Mouse (Mus musculus) CH12.LX (cell line): ENCODE measurements around the gene Npcd. TPM values are rescaled to one million over a fixed set of nuclear protein-coding genes. Genes with fewer than 3 reads are reported as not detected.

Experiments
- DNase-seq: peaks from one replicate; pipeline ENCODE4 v3.0.0-alpha.2; 2013; ENCODE audit errors: extremely low read depth
- H3K27ac ChIP-seq: 2 replicates; pipeline ENCODE4 v1.5.1; 2012; ENCODE audit warnings: low read depth, mild to moderate bottlenecking, control low read depth, moderate library complexity; ENCODE audit not compliant: insufficient read depth
- H3K27me3 ChIP-seq: replicated peaks from 2 replicates; pipeline ENCODE3; 2012; ENCODE audit warnings: inconsistent platforms
- H3K36me3 ChIP-seq, 2 experiments: replicated peaks in 1 of 2; 2 replicates each; pipeline versions ENCODE3 to v1.6.1; 2012; ENCODE audit warnings: inconsistent platforms in 1 of 2, low read length in 1 of 2, mild to moderate bottlenecking in 1 of 2, mixed read lengths in 1 of 2, moderate library complexity in 1 of 2; ENCODE audit not compliant: control insufficient read depth in 1 of 2, insufficient read depth in 1 of 2
- H3K4me1 ChIP-seq, 2 experiments: 2 replicates each; pipeline ENCODE4 v1.6.1; 2012; ENCODE audit warnings: inconsistent platforms in 1 of 2, moderate library complexity in 1 of 2; ENCODE audit not compliant: insufficient read depth in 2 of 2, control insufficient read depth in 1 of 2
- H3K4me2 ChIP-seq: 2 replicates; pipeline ENCODE4 v1.6.1; 2012; ENCODE audit warnings: low read depth, mild to moderate bottlenecking, control low read depth; ENCODE audit not compliant: poor library complexity, insufficient read depth, severe bottlenecking
- H3K4me3 ChIP-seq, 3 experiments: fragments of 150-350 bp in 1 of 3; sonication (generic) in 1 of 3; replicated peaks in 1 of 3; 2 replicates each; pipeline versions ENCODE3 to v1.5.1; 2011 to 2012; ENCODE audit warnings: low read depth in 2 of 3, low read length in 2 of 3, mild to moderate bottlenecking in 2 of 3, moderate library complexity in 2 of 3, control low read depth in 1 of 3, improper control_type of control experiment in 1 of 3, inconsistent platforms in 1 of 3, mixed read lengths in 1 of 3; ENCODE audit not compliant: poor library complexity in 1 of 3
- H3K79me2 ChIP-seq: replicated peaks from 2 replicates; pipeline ENCODE4 v1.6.1; 2012; ENCODE audit warnings: mild to moderate bottlenecking, moderate library complexity; ENCODE audit not compliant: control insufficient read depth, poor library complexity, insufficient read depth, severe bottlenecking; ENCODE audit errors: extremely low read depth
- H3K9ac ChIP-seq: 2 replicates; pipeline ENCODE4 v1.6.1; 2012; ENCODE audit warnings: low read depth, mild to moderate bottlenecking, control low read depth, moderate library complexity; ENCODE audit not compliant: insufficient read depth
- H3K9me3 ChIP-seq: replicated peaks from 2 replicates; pipeline ENCODE3; 2012; ENCODE audit warnings: low read length, inconsistent platforms, mixed read lengths
- E2F4 ChIP-seq: IDR thresholded peaks from 2 replicates; pipeline ENCODE4 v1.6.1; 2011; ENCODE audit warnings: low read depth, low read length, improper control_type of control experiment; ENCODE audit not compliant: insufficient replicate concordance
- EP300 ChIP-seq: IDR thresholded peaks from 2 replicates; pipeline ENCODE4 v1.6.1; 2011; ENCODE audit warnings: low read length, improper control_type of control experiment
- ETS1 ChIP-seq: conservative IDR thresholded peaks from 2 replicates; pipeline ENCODE4 v1.6.1; 2012; ENCODE audit warnings: low read depth, mild to moderate bottlenecking, inconsistent platforms, low read length, improper control_type of control experiment, moderate library complexity
- GABPA ChIP-seq: IDR thresholded peaks from 2 replicates; pipeline ENCODE4 v1.6.1; 2012; ENCODE audit warnings: low read depth, low read length, improper control_type of control experiment, inconsistent platforms; ENCODE audit not compliant: insufficient replicate concordance
- IRF4 ChIP-seq: IDR thresholded peaks from 2 replicates; pipeline ENCODE4 v1.6.1; 2014; ENCODE audit warnings: low read depth, mild to moderate bottlenecking, inconsistent platforms, low read length, improper control_type of control experiment
- JUND ChIP-seq: conservative IDR thresholded peaks from 2 replicates; pipeline ENCODE4 v1.6.1; 2011; ENCODE audit warnings: low read depth, low read length, improper control_type of control experiment
- MAFK ChIP-seq: IDR thresholded peaks from 2 replicates; pipeline ENCODE4 v1.6.1; 2011; ENCODE audit warnings: low read length, improper control_type of control experiment; ENCODE audit not compliant: insufficient replicate concordance
- MAX ChIP-seq: IDR thresholded peaks from 2 replicates; pipeline ENCODE4 v1.6.1; 2011; ENCODE audit warnings: low read length, improper control_type of control experiment
- MEF2A ChIP-seq: IDR thresholded peaks from 2 replicates; pipeline ENCODE4 v1.6.1; 2014; ENCODE audit warnings: low read depth, mild to moderate bottlenecking, inconsistent platforms, low read length, improper control_type of control experiment, borderline replicate concordance
- POLR2A ChIP-seq: IDR thresholded peaks from 2 replicates; pipeline ENCODE4 v1.6.1; 2011; ENCODE audit warnings: low read depth, mild to moderate bottlenecking, improper control_type of control experiment, low read length
- POLR2AphosphoS2 ChIP-seq: IDR thresholded peaks from 2 replicates; pipeline ENCODE4 v1.6.1; 2011; ENCODE audit warnings: low read depth, low read length, improper control_type of control experiment
- TBP ChIP-seq: conservative IDR thresholded peaks from 2 replicates; pipeline ENCODE4 v1.6.1; 2011; ENCODE audit warnings: low read depth, low read length, improper control_type of control experiment
- TCF12 ChIP-seq: IDR thresholded peaks from 2 replicates; pipeline ENCODE4 v1.6.1; 2014; ENCODE audit warnings: low read depth, mild to moderate bottlenecking, inconsistent platforms, low read length, improper control_type of control experiment
- UBTF ChIP-seq: IDR thresholded peaks from 2 replicates; pipeline ENCODE4 v1.6.1; 2012; ENCODE audit warnings: low read depth, mild to moderate bottlenecking, inconsistent platforms, low read length, improper control_type of control experiment, moderate library complexity
- USF1 ChIP-seq: IDR thresholded peaks from 2 replicates; pipeline ENCODE4 v1.6.1; 2014; ENCODE audit warnings: low read depth, mild to moderate bottlenecking, inconsistent platforms, low read length, improper control_type of control experiment
- USF2 ChIP-seq: conservative IDR thresholded peaks from 2 replicates; pipeline ENCODE4 v1.6.1; 2011; ENCODE audit warnings: low read depth, low read length, improper control_type of control experiment
- ZC3H11A ChIP-seq: IDR thresholded peaks from 2 replicates; pipeline ENCODE4 v1.6.1; 2012; ENCODE audit warnings: low read depth, mild to moderate bottlenecking, inconsistent platforms, low read length, improper control_type of control experiment
- ZMIZ1 ChIP-seq: IDR thresholded peaks from 2 replicates; pipeline ENCODE4 v1.6.1; 2012; ENCODE audit warnings: low read depth, mild to moderate bottlenecking, inconsistent platforms, low read length, improper control_type of control experiment
- dilution Hi-C: fragments of 300-500 bp; cut with MboI; formaldehyde crosslinking; loops from 2 replicates; pipeline ENCODE4 v1.14.3; 2020; ENCODE audit warnings: low sequenced_read_pairs; ENCODE audit not compliant: extremely low pct_unique_long_range_greater_than_20kb, extremely low pct_ligation_motif_present
- in situ Hi-C: fragments of 300-500 bp; cut with MboI; formaldehyde crosslinking; loops from 3 replicates; pipeline ENCODE4 v1.14.3; 2019; ENCODE audit warnings: low sequenced_read_pairs, low pct_ligation_motif_present, low pct_unique_long_range_greater_than_20kb, mixed read lengths
- polyA plus RNA-seq: library from polyadenylated mRNA; unstranded; fragments of >175 nt; gene quantifications from 2 replicates; pipeline ENCODE4 v1.2.1, GENCODE M21; 2012; ENCODE audit warnings: low read depth; ENCODE audit not compliant: insufficient read length
- total RNA-seq, 2 experiments: library from RNA; depleted of rRNA; stranded (reverse); fragments of 300-350 nt in 1 of 2; fragments of >200 nt in 1 of 2; gene quantifications; 2 replicates each; pipeline ENCODE4 v1.2.3; 2012 to 2014

Npcd gene
- total and polyA plus RNA-seq, 3 experiments, result 0.59 TPM; not detected in 2

DNA sequence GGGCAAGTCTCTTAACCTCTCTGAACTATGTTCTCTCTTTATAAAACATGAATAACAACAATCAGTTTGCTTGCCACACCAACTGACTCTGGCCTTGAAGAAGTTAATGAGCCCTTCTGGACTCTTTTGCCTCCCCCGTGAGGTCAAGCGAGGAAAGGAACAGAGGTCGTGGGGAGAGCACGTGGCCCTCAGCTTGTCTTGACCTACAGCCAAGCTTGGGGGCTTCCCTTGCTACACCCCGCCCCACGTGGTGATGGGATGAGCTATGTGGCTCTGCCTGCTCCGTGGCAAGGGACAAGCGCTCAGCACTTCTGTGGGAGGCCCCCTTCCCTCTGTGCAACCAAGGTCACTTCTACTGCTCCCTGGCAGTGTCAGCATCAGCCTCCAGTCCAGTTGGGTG lies 89.3 kb downstream of the Npcd start:
- in situ Hi-C loops, result loop anchor here (10.0 kb wide), 1 partner anchor 350 kb away; the partner anchor contains the start of genes Rpl3 and Syngr1
- H3K79me2 ChIP-seq, result no peaks in the 10 kb centered on the region
- dilution Hi-C loops, result no loop called here
- no peaks in the 10 kb centered on the region for H3K27me3 ChIP-seq
- H3K9me3 ChIP-seq, result no peaks in the 10 kb centered on the region
- no peak overlapping the region for H3K4me2 ChIP-seq
- peaks cover 17 to 56% of the 10 kb centered on the region in 2 experiments for H3K4me1 ChIP-seq
- H3K36me3 ChIP-seq, result peaks cover 3 to 43% of the 10 kb centered on the region in 2 experiments
- no peak overlapping the region for H3K4me3 ChIP-seq
- TF ChIP-seq IRF4 (no peak), ZMIZ1 (no peak), JUND (no peak), TBP (no peak), POLR2A (no peak), ETS1 (no peak), GABPA (no peak), UBTF (no peak), ZC3H11A (no peak), EP300 (no peak), MAFK (no peak), TCF12 (no peak), E2F4 (no peak), MAX (no peak), MEF2A (no peak), POLR2AphosphoS2 (no peak)
- no peak overlapping the region for H3K9ac ChIP-seq
- DNase-seq, result no peak
- H3K27ac ChIP-seq, result no peak overlapping the region

DNA sequence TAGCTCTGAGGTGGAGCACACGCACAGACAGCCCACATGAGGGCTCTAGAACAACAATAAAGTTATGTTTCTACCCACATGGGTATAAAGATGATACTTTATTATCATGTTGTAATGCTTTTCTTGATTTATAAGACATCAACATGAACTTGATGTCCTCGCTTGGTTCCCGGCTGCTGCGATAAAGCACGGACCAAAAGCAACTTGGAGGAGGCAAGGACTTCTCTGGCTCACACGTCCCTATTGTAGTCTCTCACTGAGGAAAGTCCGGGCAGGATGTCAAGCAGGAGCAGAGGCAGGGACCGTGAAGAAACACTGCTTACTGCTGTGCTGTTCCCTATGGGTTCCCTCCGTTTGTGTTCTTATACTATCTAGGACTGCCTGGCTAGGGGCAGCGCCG lies 90.0 kb downstream of the Npcd start:
- TF ChIP-seq USF1 (no peak), GABPA (no peak), USF2 (no peak)
- no peak for DNase-seq
- Histone ChIP-seq H3K9ac (no peak overlapping the region), H3K4me2 (no peak overlapping the region), H3K79me2 (no peaks in the 10 kb centered on the region), H3K27me3 (no peaks in the 10 kb centered on the region), H3K9me3 (no peaks in the 10 kb centered on the region), H3K4me3 (no peak overlapping the region), H3K27ac (no peak overlapping the region), H3K4me1 (peaks cover 23 to 59% of the 10 kb centered on the region in 2 experiments), H3K36me3 (peaks cover 11 to 50% of the 10 kb centered on the region in 2 experiments)
- dilution Hi-C loops, result no loop called here
- in situ Hi-C loops, result loop anchor here (10.0 kb wide), 1 partner anchor 351 kb away; the partner anchor contains the start of genes Rpl3 and Syngr1
